Mouse (Mus musculus) left cerebral cortex, postnatal 25 days (tissue): ENCODE results near the gene Nrxn1. TPM values are rescaled to one million over a fixed set of nuclear protein-coding genes. Genes with fewer than 3 reads are reported as not detected.
"Not testable (repeated sequence)": the region's sequence is repeated elsewhere in the genome, so short reads cannot be mapped to it uniquely, and the experiment has no call there.

Source experiments
- DNase-seq, 2 experiments: peaks; one replicate each; pipeline ENCODE4 v3.0.0; 2022; ENCODE audit warnings: low spot score in 2 of 2, mixed read lengths in 1 of 2
- intact Hi-C: fragments of 180-260 bp; cut with DNase I; formaldehyde crosslinking; loops from one replicate; pipeline ENCODE4 v1.15.1; 2025
- total RNA-seq, 2 experiments: library from RNA; stranded (reverse); gene quantifications; 2 replicates each; pipeline ENCODE4 v1.2.3; 2021

Nrxn1 gene
- total RNA-seq, 2 experiments from 2014 or later = 569 to 611 TPM

DNA sequence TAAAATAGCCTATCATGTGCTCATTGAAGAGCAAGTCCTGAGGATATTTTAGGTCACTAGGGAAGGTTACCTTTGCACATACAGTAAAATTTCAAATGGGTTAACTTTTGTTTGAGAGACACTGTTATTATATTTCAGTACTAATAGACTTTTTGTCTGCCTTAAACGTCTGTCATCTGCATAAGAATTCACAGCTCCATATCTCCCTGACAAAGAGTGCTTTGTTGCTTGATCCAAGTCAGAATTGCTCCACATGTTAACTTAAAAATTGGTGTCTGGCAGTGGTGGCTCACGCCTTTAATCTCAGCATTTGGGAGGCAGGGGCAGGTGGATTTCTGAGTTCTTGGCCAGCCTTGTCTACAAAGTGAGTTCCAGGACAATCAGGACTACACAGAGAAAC lies 848.5 kb downstream of the Nrxn1 start:
- no peak for DNase-seq
- intact Hi-C loops = no loop called here

- no peak for DNase-seq
- intact Hi-C loops = no loop called here
Measured at GRCm38 (mm10) chr17:90238964-90239363, 853.9 kb downstream of the Nrxn1 start.

DNA sequence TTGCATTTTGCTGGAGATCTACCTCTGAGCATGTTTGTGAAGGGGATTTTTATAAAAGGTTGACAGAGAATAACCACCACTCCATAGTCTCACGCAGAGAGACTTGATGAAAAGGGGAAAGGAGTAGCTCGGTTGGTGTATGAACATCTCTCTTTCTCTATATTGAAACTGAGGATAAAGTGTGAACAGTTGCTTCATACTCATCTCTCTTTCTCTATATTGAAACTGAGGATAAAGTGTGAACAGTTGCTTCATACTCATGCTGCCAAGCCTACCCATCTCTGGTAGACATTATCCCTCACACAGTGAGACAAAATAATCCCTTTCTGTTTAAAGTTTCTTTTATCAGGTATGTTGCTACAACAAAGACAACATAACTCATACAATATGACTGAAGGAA lies 854.4 kb downstream of the Nrxn1 start:
- intact Hi-C loops = no loop called here
- DNase-seq = no peak

DNA sequence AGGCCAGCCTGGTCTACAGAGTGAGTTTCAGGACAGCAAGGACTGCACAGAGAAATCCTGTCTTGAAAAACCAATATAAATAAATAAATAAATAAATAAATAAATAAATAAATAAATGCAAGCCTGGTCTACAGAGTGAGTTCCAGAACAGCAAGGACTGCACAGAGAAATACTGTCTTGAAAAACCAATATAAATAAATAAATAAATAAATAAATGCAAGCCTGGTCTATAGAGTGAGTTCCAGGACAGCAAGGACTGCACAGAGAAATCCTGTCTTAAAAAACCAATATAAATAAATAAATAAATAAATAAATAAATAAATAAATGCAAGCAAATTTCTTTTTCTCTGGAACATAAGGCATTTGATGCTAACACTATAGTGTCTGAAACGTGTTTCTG lies 857.2 kb downstream of the Nrxn1 start:
- DNase-seq, intact Hi-C loops: not testable (repeated sequence)

GRCm38 (mm10) chr17:90234806-90235205 lies 858.1 kb downstream of the Nrxn1 start:
- intact Hi-C loops = no loop called here
- DNase-seq = no peak

DNA sequence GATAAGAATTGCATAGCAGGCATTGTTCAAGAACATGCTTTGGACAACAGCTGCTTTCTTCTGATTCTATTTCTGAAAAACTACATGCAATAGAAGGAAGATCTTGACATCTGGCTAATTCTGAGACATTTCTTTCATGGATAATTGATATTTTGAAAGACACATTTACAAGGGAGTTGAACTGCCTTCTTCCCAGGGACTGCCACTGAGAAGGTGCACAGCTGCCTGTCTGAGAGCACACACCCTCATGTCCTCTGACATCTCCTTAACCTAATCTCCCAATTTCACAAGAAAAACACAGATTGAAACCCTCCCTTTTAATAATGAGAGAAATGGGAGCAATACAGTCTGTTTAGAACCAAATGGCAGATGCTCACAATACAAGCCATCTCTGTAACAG lies 884.3 kb downstream of the Nrxn1 start:
- no peak for DNase-seq
- intact Hi-C loops = no loop called here

- DNase-seq = no peak
- intact Hi-C loops = no loop called here
Measured at GRCm38 (mm10) chr17:90207617-90208016, 885.3 kb downstream of the Nrxn1 start.

DNA sequence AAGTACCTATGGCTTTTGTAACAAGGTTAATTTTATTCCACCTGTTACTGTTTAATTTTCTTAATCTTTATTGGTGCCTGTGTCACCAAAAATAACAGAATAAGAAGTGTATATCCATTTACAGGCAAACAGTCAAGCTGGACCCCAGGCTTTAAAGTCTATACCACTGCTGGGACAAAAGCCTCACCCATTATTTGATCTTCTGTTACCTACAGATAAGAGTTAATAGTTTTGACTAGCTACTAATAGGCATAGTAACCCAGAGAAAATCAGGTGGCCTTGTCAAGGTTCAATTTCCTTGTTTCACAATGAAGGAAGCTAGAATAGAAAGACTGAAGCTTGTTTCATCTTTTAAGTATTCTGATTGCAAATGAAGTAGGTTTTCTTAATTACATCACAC lies 888.9 kb downstream of the Nrxn1 start:
- intact Hi-C loops = no loop called here
- no peak for DNase-seq

DNA sequence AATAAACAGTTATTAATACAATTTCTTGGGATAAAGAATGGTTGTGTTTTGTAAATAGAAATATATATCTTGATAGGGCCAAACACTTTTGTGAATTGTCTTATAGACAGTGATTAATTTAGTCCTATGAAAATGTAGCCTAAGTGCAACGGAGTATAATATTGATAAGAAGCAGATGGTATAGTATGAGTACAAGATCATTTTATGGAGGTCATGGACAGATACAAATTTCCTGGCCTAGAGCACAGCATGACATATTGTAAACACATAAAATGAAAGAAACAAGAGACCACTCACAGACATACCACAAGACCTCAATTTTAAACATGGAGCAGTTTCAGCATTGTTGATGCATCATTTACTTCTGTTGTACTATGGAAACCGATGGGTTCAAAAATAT lies 890.1 kb downstream of the Nrxn1 start:
- intact Hi-C loops = no loop called here
- no peak for DNase-seq

DNA sequence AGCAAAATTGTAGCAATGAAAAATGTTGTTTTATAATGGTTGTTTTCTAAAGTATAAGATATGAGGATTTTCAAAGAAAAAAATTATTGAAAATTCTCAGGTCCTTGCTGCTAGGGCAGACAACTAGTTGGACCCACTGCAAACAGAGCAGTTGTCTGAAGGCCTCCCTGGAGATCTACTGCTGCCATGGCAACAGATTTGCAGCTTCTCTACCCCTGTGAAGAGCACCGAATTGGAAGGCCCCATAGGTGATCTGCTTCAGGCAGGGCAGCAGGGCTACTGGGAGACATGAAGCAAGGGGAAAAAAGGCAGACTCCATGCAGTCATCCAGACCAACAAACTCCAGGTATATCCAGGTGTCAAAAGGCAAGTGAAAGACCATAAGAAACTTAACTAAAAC lies 896.1 kb downstream of the Nrxn1 start:
- intact Hi-C loops = no loop called here
- DNase-seq = no peak

DNA sequence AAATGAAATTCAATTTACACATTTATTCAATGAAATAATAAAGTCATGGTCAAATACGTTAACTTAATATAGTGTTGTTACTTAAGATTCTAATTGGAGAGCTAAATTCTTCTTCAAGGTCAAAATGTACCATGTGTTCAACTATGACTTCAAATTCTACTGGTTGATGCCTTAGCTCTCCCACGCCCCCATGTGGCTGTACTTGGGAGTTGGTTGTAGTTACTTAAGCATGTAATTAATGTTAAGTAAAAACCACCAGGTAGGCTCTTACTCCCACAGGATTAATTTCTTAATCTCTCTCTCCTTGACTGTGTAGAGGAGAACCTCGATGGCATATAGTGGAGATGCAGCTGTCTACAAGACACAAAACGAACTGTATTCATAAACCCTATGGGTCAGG lies 951.3 kb downstream of the Nrxn1 start:
- intact Hi-C loops = no loop called here
- no peak for DNase-seq

DNA sequence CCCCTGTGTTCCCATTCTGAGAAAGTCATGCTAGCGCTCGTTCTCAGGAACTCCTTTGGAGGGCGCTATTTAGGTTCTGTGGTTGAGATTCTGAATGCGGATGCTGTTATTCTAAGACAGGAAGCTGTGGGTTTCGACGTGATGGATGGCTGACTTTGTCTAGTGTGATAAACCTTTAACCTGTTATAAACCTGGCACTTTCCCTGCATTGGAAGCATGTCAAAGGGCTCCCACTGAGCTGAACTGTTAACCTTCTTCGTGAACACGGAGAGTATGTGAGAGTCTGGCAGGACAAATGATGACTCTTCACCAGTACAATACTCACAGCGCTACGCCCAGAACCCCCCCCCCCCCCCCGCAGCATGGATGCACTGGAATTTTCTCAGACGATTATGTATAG lies 962.0 kb downstream of the Nrxn1 start:
- intact Hi-C loops = no loop called here
- no peak for DNase-seq

GRCm38 (mm10) chr17:90129183-90129582 lies 963.7 kb downstream of the Nrxn1 start:
- DNase-seq = no peak
- intact Hi-C loops = no loop called here

DNA sequence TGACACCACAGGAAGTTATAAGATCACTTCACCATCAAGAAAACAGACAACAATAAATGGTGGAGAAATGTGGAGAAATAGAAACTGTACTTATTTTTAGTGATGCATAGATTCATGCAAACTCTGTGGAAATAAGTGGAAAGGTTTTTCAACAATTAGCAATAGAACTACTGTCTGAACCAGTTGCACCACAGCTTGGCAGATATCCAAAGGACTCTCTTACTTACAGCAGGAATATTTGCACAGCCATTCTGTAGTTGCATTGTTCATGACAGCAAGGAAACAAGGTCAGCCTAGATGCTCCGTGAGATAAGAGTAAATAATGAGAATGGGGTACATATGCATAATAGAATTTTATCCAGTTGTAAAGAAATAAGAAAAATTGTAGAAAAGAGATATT lies 965.3 kb downstream of the Nrxn1 start:
- intact Hi-C loops = no loop called here
- no peak for DNase-seq

- intact Hi-C loops = no loop called here
- no peak for DNase-seq
Measured at GRCm38 (mm10) chr17:90122796-90123481, 969.9 kb downstream of the Nrxn1 start.

DNA sequence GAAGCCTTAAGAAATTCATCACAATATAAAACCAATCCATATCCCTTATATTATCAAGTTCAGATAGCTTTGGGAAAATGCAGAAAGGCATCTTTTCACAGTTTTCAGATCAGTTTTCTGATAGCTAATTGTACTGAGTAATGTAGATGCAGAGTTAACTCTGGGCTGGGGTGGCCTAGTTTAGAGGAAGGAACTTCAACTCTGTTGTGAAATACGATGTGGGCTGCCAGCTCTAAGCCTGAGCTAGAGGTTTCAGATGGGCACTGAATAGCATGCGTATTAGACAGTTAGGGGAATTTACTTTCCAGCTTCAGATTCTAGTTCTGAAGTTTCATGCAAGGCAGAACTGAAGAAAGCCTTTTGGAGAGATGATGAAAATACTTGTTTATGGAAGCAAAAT lies 976.6 kb downstream of the Nrxn1 start:
- no peak for DNase-seq
- intact Hi-C loops = no loop called here

DNA sequence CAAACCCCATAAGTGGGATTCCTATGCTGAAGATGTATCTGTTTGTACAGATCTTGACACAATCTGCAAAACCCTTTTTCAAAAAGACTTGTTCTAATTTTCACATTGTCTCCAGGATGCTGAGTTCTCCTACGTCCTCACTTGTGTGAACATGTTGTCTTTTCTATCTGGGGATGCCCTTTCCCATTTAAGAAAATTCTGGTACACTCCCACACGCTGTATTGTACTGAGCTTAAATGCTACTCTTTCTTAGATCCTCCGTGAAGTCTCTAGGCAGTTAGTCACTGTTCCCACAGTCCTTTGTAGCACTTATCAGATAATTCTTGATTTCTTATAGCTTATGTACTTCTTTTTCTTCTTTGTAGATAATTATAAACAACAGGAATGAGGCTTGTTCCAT lies 997.9 kb downstream of the Nrxn1 start:
- intact Hi-C loops = no loop called here
- DNase-seq = peak; percentile 37 to 89

GRCm38 (mm10) chr17:90088314-90088650 lies 1004.6 kb downstream of the Nrxn1 start:
- peak; percentile 92 to 98 for DNase-seq
- intact Hi-C loops = loop anchor here (5.0 to 10.0 kb wide), 2 partner anchors 367 to 436 kb away; no protein-coding TSS in a partner anchor

- intact Hi-C loops = loop anchor here (5.0 to 10.0 kb wide), 2 partner anchors 367 to 435 kb away; no protein-coding TSS in a partner anchor
- no peak for DNase-seq
Measured at GRCm38 (mm10) chr17:90087616-90088313, 1005.1 kb downstream of the Nrxn1 start.

GRCm38 (mm10) chr17:90086826-90087225 lies 1006.0 kb downstream of the Nrxn1 start:
- DNase-seq = peak; percentile 66 to 87
- intact Hi-C loops = loop anchor here (5.0 to 10.0 kb wide), 2 partner anchors 368 to 435 kb away; no protein-coding TSS in a partner anchor

GRCm38 (mm10) chr17:90079003-90079402 lies 1013.9 kb downstream of the Nrxn1 start:
- no peak for DNase-seq
- intact Hi-C loops = no loop called here
